Mouse (Mus musculus): ENCODE measurements around the gene Bmp2k.

The Bmp2k gene

GRCm38 (mm10) chr5:97054801-97055200, 57.3 kb downstream of the Bmp2k start:
- DNase-seq (ENCODE audit: low read depth, low spot score): no peak

GRCm38 (mm10) chr5:97055511-97056068, 58.1 kb downstream of the Bmp2k start:
- no peak for DNase-seq (ENCODE audit: low read depth, low spot score)

DNA sequence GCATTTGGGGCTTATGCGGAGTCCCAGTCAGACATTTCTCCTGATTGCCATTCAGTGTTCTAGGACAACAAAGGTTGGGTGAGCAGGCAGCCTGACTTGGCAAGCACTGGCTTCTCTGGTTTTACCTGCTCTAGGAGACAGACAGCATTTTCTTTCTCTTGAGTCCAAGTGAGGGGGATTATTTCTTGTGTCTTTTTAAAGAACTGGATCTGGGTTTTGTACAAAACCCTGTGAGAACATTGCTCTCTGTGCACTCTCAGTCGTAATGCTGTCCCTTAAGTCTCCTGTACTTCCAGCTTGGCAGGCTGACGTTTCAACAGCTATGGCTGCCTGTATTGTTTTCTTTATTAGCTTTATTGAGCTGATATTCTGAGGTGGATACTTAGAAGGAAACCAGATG, 58.9 kb downstream of the Bmp2k start:
- no peak for DNase-seq (ENCODE audit: low read depth, low spot score)

GRCm38 (mm10) chr5:97056791-97057450, 59.4 kb downstream of the Bmp2k start:
- no peak for DNase-seq (ENCODE audit: low read depth, low spot score)

DNA sequence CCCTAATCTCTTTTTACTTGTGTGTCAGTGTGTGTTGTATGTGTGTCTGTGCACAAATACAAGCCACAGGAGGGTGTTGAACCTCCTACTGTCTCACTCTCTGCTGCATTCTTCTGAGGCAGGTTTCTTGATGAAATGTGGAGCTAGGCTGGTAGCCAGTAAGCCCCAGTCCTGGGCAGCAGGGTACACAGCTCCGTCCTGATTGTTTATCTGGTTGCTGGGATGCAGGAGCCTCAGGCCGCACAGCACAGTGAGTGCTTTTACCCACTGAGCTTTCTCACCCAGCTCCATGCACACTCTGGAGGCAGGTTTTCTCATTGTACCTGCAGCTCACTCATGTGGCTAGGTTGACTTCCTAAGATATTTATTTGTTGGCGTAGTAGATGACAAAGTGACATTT, 63.4 kb downstream of the Bmp2k start:
- DNase-seq (ENCODE audit: low read depth, low spot score): no peak

- no peak for DNase-seq (ENCODE audit: low read depth, low spot score)
These were observed 64.6 kb downstream of the Bmp2k start for GRCm38 (mm10) chr5:97062041-97062440.

DNA sequence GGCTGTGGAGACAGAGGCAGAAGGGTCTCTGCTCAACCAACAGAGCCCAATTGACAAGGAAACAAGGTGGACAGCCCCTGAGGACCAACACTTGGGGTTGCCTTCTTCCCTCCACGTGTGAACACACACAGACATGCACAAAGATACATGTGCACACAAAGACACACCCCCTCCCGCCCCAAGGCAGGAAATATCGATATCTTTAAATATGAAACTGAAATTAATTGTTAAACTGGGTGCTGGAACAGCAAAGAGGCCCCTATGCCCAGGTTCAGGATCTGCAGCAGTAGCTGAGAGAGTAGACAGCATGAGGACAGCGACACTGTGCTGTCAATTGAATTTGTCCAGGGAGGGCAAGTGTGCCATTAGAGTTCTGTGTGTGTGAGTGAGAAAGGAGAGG, 68.3 kb downstream of the Bmp2k start:
- no peak for DNase-seq (ENCODE audit: low read depth, low spot score)

DNA sequence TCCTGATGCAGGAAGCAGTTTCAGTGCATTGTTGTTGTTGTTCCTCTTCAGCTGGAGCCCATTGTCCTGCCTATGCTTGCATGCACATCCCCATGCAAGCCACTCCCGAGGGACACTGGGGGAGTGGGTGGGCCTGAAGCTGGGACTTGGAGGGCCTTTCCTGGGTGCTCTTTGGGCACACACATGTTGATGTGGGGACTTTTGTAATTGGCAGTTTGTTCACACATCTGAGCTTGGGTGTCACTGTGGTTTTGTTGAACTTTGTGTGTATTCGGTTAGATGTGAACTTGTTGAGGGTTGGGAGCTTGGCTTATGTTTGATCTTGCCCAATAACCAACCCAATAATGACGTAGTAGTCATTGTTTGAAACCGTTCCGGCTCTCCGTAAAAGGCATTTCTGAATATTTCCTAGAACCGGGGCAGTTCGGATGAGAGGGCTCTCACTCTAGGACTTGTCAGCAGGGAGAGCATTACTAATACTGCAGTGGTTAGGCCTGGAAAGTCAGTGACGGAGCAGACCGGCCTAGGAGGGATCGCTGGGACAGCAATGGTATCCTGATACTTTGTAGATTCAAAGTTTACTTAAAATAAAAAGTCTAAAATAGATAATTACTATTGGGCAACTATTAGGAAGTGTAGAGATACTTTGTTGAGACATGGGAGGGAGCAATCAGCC, 78.1 kb downstream of the Bmp2k start:
- no peak for DNase-seq (ENCODE audit: low read depth, low spot score)

DNA sequence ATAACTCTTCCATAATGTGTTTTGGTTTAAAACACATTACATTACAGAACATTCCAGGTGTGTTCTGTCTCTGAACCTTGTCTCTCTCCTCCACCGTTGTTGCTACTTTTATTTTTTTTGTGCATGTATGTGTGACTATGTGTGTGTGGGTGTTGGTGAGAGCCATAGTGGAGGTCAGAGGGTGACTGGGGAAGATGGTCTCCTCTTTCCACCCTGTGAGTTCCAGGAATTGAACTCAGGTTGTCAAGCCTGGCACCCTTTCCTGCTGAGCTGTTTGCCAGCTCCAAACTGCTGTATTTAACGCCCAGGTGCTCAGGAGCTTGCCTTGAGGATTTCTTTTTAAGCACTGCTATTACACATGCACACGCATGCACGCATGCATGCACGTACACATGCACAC, 78.7 kb downstream of the Bmp2k start:
- no peak for DNase-seq (ENCODE audit: low read depth, low spot score)

- no peak for DNase-seq (ENCODE audit: low read depth, low spot score)
These were observed 80.2 kb downstream of the Bmp2k start for GRCm38 (mm10) chr5:97077676-97078075.

DNA sequence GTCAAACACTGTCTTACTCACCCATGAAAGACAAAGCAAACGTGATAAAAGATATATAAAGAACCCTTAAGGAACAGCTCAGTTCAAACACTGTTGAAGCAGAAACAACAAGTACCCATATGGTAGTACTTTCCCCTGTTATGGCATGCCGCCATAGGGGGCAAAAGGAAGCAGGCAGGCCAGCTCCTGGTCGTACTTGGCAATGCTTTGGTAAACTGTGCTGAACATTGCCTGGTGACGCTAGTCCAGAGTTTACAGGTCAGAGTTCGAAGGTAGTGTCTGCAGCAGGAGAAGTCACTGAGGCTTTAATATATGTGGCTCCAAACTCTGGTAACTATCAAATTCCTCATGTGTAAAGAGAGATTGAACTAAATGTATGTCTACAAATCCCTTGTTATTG, 81.2 kb downstream of the Bmp2k start:
- no peak for DNase-seq (ENCODE audit: low read depth, low spot score)

DNA sequence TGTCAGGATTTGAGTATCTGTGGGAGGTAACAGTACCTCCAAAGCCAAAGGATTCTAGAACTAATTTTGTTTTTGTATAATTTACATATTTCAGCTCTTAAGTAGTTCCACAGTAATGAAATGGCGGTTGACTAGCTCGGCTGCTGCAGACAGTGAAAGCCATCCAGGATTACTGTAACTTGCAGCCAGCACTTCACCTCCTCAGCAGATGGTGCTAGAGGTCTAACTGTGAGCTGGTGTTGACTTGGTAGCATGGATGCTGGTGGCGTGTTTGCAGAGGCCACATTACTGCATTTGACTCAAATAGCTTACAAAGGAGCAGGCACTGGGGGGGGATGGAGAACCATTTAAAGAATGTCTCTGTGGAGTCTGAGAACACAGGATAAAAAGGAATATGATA, 84.0 kb downstream of the Bmp2k start:
- DNase-seq (ENCODE audit: low read depth, low spot score): no peak

GRCm38 (mm10) chr5:97083701-97084100, 86.2 kb downstream of the Bmp2k start:
- no peak for DNase-seq (ENCODE audit: low read depth, low spot score)

- DNase-seq (ENCODE audit: low read depth, low spot score): no peak
These were observed 87.1 kb downstream of the Bmp2k start for GRCm38 (mm10) chr5:97084541-97084940.

DNA sequence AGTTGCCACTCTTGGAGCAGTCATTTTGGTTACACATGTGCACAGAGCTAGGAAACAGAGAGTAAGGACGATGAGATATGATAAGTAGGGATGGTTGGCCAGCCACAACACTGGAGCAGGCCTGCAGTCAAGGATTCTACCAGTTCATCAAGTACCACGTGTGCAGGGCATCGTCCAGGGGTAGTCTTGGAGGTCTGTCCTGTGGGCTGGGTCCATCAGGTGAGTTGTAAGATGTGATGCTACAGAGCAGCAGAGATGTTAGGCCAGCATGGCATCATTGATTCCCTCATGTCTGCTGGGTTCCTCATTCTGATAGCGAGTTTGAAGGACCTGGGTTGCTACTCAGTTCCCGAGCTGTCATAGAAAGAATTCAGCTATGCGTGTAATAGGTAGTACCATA, 87.6 kb downstream of the Bmp2k start:
- no peak for DNase-seq (ENCODE audit: low read depth, low spot score)

- DNase-seq (ENCODE audit: low read depth, low spot score): no peak
These were observed 89.6 kb downstream of the Bmp2k start for GRCm38 (mm10) chr5:97087030-97087630.

- no peak for DNase-seq (ENCODE audit: low read depth, low spot score)
These were observed 90.3 kb downstream of the Bmp2k start for GRCm38 (mm10) chr5:97087746-97088145.

DNA sequence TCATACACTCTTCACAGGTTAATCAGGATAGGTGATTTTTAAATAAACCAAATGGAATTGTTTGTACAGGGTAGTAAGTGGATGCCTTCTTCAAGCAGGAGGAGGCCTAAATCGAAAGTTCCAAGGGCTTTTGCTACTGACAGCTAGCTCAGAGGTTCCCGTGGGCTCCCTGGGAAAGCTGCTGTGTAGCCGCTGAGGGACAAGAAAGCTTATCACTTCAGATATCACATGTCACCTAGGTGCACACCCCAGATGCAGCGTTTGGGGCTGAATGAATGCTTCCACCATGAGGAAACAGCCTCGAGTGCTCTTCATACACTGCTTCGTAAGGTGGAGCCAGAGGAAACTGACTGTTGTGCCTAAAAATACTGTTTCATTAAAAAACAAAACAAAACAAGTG, 90.7 kb downstream of the Bmp2k start:
- DNase-seq (ENCODE audit: low read depth, low spot score): no peak

GRCm38 (mm10) chr5:97089426-97089825, 91.9 kb downstream of the Bmp2k start:
- no peak for DNase-seq (ENCODE audit: low read depth, low spot score)

- DNase-seq (ENCODE audit: low read depth, low spot score): no peak
These were observed 92.7 kb downstream of the Bmp2k start for GRCm38 (mm10) chr5:97090034-97090784.

- no peak for DNase-seq (ENCODE audit: low read depth, low spot score)
These were observed 95.5 kb downstream of the Bmp2k start for GRCm38 (mm10) chr5:97092970-97093369.

GRCm38 (mm10) chr5:97095335-97095734, 97.8 kb downstream of the Bmp2k start:
- DNase-seq (ENCODE audit: low read depth, low spot score): no peak
